Mouse (Mus musculus): Measurements from ENCODE around the gene Fstl1. TPM values are rescaled to one million over a fixed set of nuclear protein-coding genes. Genes with fewer than 3 reads are reported as not detected.

Fstl1 gene
- polyA plus RNA-seq, 1 experiment from 2014 or later = 641 TPM

- WGBS = 59% methylated on average over 4 of the region's 4 CpGs
- no peaks in the 10 kb centered on the region for H3K9me3 ChIP-seq (replicated peaks; ENCODE audit: low read length)
- TF ChIP-seq CTCF (IDR thresholded peaks at IDR 0.05; ENCODE audit: low read depth) = no peak
- H3K4me2 ChIP-seq (ENCODE audit: low read length) = no peak overlapping the region
- no peaks in the 10 kb centered on the region for H3K27me3 ChIP-seq (ENCODE audit: insufficient read depth, low read length)
- H3K27ac ChIP-seq = no peak overlapping the region
- H3K9ac ChIP-seq (ENCODE audit: low read depth, low read length) = no peak overlapping the region
- no peak overlapping the region for H3K4me3 ChIP-seq (replicated peaks; ENCODE audit: low read depth, low read length)
- ATAC-seq (replicated peaks; ENCODE audit: low FRiP score, low read depth) = no peak
- DNase-seq (ENCODE audit: low spot score) = no peak
- peaks cover 6% of the 10 kb centered on the region for H3K4me1 ChIP-seq (replicated peaks; ENCODE audit: insufficient read depth, low read length)
- H3K36me3 ChIP-seq (ENCODE audit: insufficient read depth, low read length) = peaks cover 11% of the 10 kb centered on the region
Observed at GRCm38 (mm10) chr16:37802686-37803295, 26.1 kb downstream of the Fstl1 start.

DNA sequence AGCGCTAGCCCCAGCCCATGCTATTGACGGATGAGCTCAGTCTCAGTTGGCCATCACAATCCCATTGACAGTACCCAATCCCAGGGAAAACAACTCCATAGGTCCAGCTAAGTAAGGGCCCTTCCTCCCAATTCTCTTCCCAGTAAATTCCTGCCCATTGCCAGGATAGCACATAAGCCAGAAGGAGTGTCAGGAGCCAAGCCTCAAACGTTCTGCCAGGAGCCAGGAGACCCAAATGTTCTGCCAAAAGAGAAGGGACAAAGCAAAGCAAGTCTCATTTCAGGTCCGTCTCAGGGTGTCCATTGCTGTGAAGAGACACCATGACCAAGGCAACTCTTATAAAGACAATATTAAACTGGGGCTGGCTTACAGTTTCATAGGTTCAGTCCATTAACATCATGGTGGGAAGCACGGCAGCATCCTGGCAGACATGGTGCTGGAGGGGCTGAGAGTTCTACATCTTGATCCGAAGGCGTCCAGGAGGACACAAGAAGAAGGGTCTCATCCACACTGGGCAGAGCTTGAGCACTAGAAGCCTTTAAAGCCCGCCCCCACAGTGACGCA lies 26.8 kb downstream of the Fstl1 start:
- H3K9me3 ChIP-seq (replicated peaks; ENCODE audit: low read length) = no peaks in the 10 kb centered on the region
- H3K36me3 ChIP-seq (ENCODE audit: insufficient read depth, low read length) = peaks cover 11% of the 10 kb centered on the region
- H3K4me1 ChIP-seq (replicated peaks; ENCODE audit: insufficient read depth, low read length) = peaks cover 10% of the 10 kb centered on the region
- no peaks in the 10 kb centered on the region for H3K27me3 ChIP-seq (ENCODE audit: insufficient read depth, low read length)
- no peak overlapping the region for H3K4me2 ChIP-seq (ENCODE audit: low read length)
- H3K9ac ChIP-seq (ENCODE audit: low read depth, low read length) = no peak overlapping the region
- no peak for DNase-seq (ENCODE audit: low spot score)
- no peak overlapping the region for H3K27ac ChIP-seq
- no peak for TF ChIP-seq CTCF (IDR thresholded peaks at IDR 0.05; ENCODE audit: low read depth)
- no peak overlapping the region for H3K4me3 ChIP-seq (replicated peaks; ENCODE audit: low read depth, low read length)
- WGBS = 96% methylated on average over 9 of the region's 9 CpGs
- no peak for ATAC-seq (replicated peaks; ENCODE audit: low FRiP score, low read depth)

DNA sequence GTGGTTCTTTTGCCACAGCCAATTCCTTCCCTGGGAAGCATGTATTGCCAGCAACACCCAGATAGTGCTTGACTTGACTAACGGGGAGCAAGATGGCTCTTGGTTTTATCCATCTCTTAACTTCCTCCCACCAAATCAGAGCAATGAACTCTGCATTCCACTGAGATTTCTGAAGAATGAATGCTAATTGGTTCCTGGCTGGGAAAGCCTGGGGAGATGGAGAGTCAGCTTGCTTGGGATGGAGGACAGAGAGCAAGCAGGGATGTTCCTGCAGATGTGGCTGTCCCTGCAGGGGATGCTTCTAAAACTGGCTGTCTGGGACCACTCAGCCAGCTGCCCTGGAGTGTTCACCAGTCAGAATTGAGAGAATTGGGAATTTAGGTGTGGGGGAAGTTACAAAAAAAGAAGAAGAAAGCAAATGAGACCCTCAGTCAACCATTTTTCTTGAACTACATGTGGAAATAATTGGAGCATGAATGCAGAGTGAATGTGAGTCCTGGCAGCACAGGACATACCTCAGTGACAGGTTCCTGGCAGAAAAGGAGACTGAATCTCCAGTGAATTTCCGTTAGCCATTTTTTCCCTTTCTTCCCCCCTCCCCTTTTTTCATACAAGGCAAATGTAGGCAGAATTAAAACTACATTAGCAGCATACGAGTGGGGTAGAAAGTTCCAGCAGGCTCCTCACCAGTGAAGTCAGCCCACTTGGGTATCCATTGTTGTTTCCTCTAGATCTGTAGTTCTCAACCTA lies 29.2 kb downstream of the Fstl1 start:
- Histone ChIP-seq H3K9me3 (replicated peaks; ENCODE audit: low read length) (no peaks in the 10 kb centered on the region), H3K9ac (ENCODE audit: low read depth, low read length) (no peak overlapping the region), H3K4me2 (ENCODE audit: low read length) (no peak overlapping the region), H3K36me3 (ENCODE audit: insufficient read depth, low read length) (peaks cover 8% of the 10 kb centered on the region), H3K4me1 (replicated peaks; ENCODE audit: insufficient read depth, low read length) (peaks cover 15% of the 10 kb centered on the region), H3K4me3 (replicated peaks; ENCODE audit: low read depth, low read length) (no peak overlapping the region), H3K27ac (peak overlapping the region; percentile 5; the same call in 1 of the 2 replicates), H3K27me3 (ENCODE audit: insufficient read depth, low read length) (no peaks in the 10 kb centered on the region)
- DNase-seq (ENCODE audit: low spot score) = peak; percentile 72
- WGBS = 61% methylated on average over 3 of the region's 3 CpGs
- ATAC-seq (replicated peaks; ENCODE audit: low FRiP score, low read depth) = no peak
- TF ChIP-seq CTCF (IDR thresholded peaks at IDR 0.05; ENCODE audit: low read depth) = no peak

- Histone ChIP-seq H3K36me3 (ENCODE audit: insufficient read depth, low read length) (peaks cover 8% of the 10 kb centered on the region), H3K27me3 (ENCODE audit: insufficient read depth, low read length) (no peaks in the 10 kb centered on the region), H3K4me2 (ENCODE audit: low read length) (no peak overlapping the region), H3K27ac (peak overlapping the region; percentile 36; the same call in 1 of the 2 replicates), H3K4me1 (replicated peaks; ENCODE audit: insufficient read depth, low read length) (peaks cover 21% of the 10 kb centered on the region), H3K9ac (ENCODE audit: low read depth, low read length) (no peak overlapping the region), H3K4me3 (replicated peaks; ENCODE audit: low read depth, low read length) (no peak overlapping the region), H3K9me3 (replicated peaks; ENCODE audit: low read length) (no peaks in the 10 kb centered on the region)
- TF ChIP-seq CTCF (IDR thresholded peaks at IDR 0.05; ENCODE audit: low read depth) = peak; percentile 26; the same call in 1 of the 2 replicates
- ATAC-seq (replicated peaks; ENCODE audit: low FRiP score, low read depth) (no peak), DNase-seq (ENCODE audit: low spot score) (no peak)
- 77% methylated on average over 8 of the region's 8 CpGs for WGBS
Observed at GRCm38 (mm10) chr16:37807269-37807668, 30.6 kb downstream of the Fstl1 start.

- ATAC-seq (replicated peaks; ENCODE audit: low FRiP score, low read depth) = 0 out of 2 replicates have a peak, but pooled peaks have one; percentile 2
- Histone ChIP-seq H3K27ac (peak overlapping the region; percentile 84), H3K36me3 (ENCODE audit: insufficient read depth, low read length) (no peaks in the 10 kb centered on the region), H3K4me3 (replicated peaks; ENCODE audit: low read depth, low read length) (no peak overlapping the region), H3K9me3 (replicated peaks; ENCODE audit: low read length) (no peaks in the 10 kb centered on the region), H3K9ac (ENCODE audit: low read depth, low read length) (no peak overlapping the region), H3K27me3 (ENCODE audit: insufficient read depth, low read length) (no peaks in the 10 kb centered on the region), H3K4me2 (ENCODE audit: low read length) (peak overlapping the region; percentile 13; the same call in 1 of the 2 replicates), H3K4me1 (replicated peaks; ENCODE audit: insufficient read depth, low read length) (peaks cover 33% of the 10 kb centered on the region)
- DNase-seq (ENCODE audit: low spot score) = peak; percentile 89
- WGBS = 36% methylated on average over 10 of the region's 10 CpGs
- no peak for TF ChIP-seq CTCF (IDR thresholded peaks at IDR 0.05; ENCODE audit: low read depth)
Observed at GRCm38 (mm10) chr16:37808866-37809622, 32.4 kb downstream of the Fstl1 start.

GRCm38 (mm10) chr16:37809623-37809992 lies 32.9 kb downstream of the Fstl1 start:
- Histone ChIP-seq H3K36me3 (ENCODE audit: insufficient read depth, low read length) (no peaks in the 10 kb centered on the region), H3K9me3 (replicated peaks; ENCODE audit: low read length) (no peaks in the 10 kb centered on the region), H3K27me3 (ENCODE audit: insufficient read depth, low read length) (no peaks in the 10 kb centered on the region), H3K4me1 (replicated peaks; ENCODE audit: insufficient read depth, low read length) (peaks cover 33% of the 10 kb centered on the region), H3K4me2 (ENCODE audit: low read length) (peak overlapping the region; percentile 13; the same call in 1 of the 2 replicates), H3K9ac (ENCODE audit: low read depth, low read length) (no peak overlapping the region), H3K27ac (peak overlapping the region; percentile 84), H3K4me3 (replicated peaks; ENCODE audit: low read depth, low read length) (no peak overlapping the region)
- 48% methylated on average over 6 of the region's 6 CpGs for WGBS
- no peak for DNase-seq (ENCODE audit: low spot score)
- ATAC-seq (replicated peaks; ENCODE audit: low FRiP score, low read depth) = no peak
- no peak for TF ChIP-seq CTCF (IDR thresholded peaks at IDR 0.05; ENCODE audit: low read depth)

Measured in kidney, postnatal 0 days (tissue).